Comparison of ENCODE assay signal across 12 mouse cellular contexts in genomic region chr15:11084241-11084992, GRCm38 (mm10). TPM values are rescaled to one million over a fixed set of nuclear protein-coding genes. Genes with fewer than 3 reads are reported as not detected.
DNase-seq lines count a peak whose midpoint lies in the region; ATAC-seq and TF ChIP-seq lines count a peak whose summit lies in the region.
"Had no signal": no experiment of that assay in that cellular context is flagged by ENCODE, and none has a peak within 500 bp of the region (broad histone marks: within the 10 kb centered on the region; RNA-seq: fewer than 3 reads in every experiment).

No protein-coding gene starts in this region.

- H3K9me3 ChIP-seq in intestine, embryonic 16.5 days (ENCODE audit: control insufficient read depth, low read length) = no peaks in the 10 kb centered on the region
- no peaks in the 10 kb centered on the region for H3K9me3 ChIP-seq in intestine, postnatal 0 days (ENCODE audit: control insufficient read depth)
- no peaks in the 10 kb centered on the region for H3K9me3 ChIP-seq in embryonic facial prominence, embryonic 10.5 days
- no peaks in the 10 kb centered on the region for H3K9me3 ChIP-seq in hindbrain, embryonic 16.5 days (ENCODE audit: control insufficient read depth, low read length)
- H3K9me3 ChIP-seq in neural tube, embryonic 13.5 days = no peaks in the 10 kb centered on the region

- no peak overlapping the region for H3K4me3 ChIP-seq in intestine, embryonic 16.5 days (ENCODE audit: low read length)
- no peak overlapping the region for H3K4me3 ChIP-seq in intestine, postnatal 0 days (ENCODE audit: low read depth, low read length)
- H3K4me3 ChIP-seq in embryonic facial prominence, embryonic 10.5 days = no peak overlapping the region
- H3K4me3 ChIP-seq in hindbrain, embryonic 16.5 days (ENCODE audit: low read length) = no peak overlapping the region
- no peak overlapping the region for H3K4me3 ChIP-seq in neural tube, embryonic 13.5 days

- H3K27me3 ChIP-seq in intestine, embryonic 16.5 days (replicated peaks; ENCODE audit: control insufficient read depth, insufficient read depth, low read length) = no peaks in the 10 kb centered on the region
- no peaks in the 10 kb centered on the region for H3K27me3 ChIP-seq in intestine, postnatal 0 days (replicated peaks; ENCODE audit: control insufficient read depth, insufficient read depth, low read length)
- H3K27me3 ChIP-seq in embryonic facial prominence, embryonic 10.5 days (replicated peaks; ENCODE audit: low read depth, poor library complexity, severe bottlenecking) = no peaks in the 10 kb centered on the region
- no peaks in the 10 kb centered on the region for H3K27me3 ChIP-seq in hindbrain, embryonic 16.5 days (replicated peaks; ENCODE audit: control insufficient read depth, insufficient read depth, low read length)
- no peaks in the 10 kb centered on the region for H3K27me3 ChIP-seq in neural tube, embryonic 13.5 days

- ATAC-seq in intestine, embryonic 16.5 days = no peak
- no peak for ATAC-seq in intestine, postnatal 0 days
- peak; percentile 34; the same call in 1 of the 2 replicates for ATAC-seq in hindbrain, embryonic 16.5 days
- ATAC-seq in neural tube, embryonic 13.5 days (ENCODE audit: low read depth) = no peak

- no peak overlapping the region for H3K4me2 ChIP-seq in intestine, embryonic 16.5 days (ENCODE audit: low read depth, low read length)
- H3K4me2 ChIP-seq in intestine, postnatal 0 days (replicated peaks; ENCODE audit: low read depth) = no peak overlapping the region
- no peak overlapping the region for H3K4me2 ChIP-seq in hindbrain, embryonic 16.5 days (ENCODE audit: low read length)
- H3K4me2 ChIP-seq in neural tube, embryonic 13.5 days = no peak overlapping the region

- intact Hi-C loops in gastrocnemius, postnatal 14 days (cut with DNase I; ENCODE audit: low total_unique reads) = no loop called here

- TF ChIP-seq CTCF in intestine, postnatal 0 days (IDR thresholded peaks at IDR 0.05; ENCODE audit: low read depth) = no peak

- H3K36me3 ChIP-seq in intestine, embryonic 16.5 days (ENCODE audit: control insufficient read depth, insufficient read depth, low read length) = no peaks in the 10 kb centered on the region
- H3K36me3 ChIP-seq in intestine, postnatal 0 days (ENCODE audit: control insufficient read depth, insufficient read depth) = no peaks in the 10 kb centered on the region
- H3K36me3 ChIP-seq in embryonic facial prominence, embryonic 10.5 days (replicated peaks) = no peaks in the 10 kb centered on the region
- H3K36me3 ChIP-seq in hindbrain, embryonic 16.5 days (ENCODE audit: control insufficient read depth, insufficient read depth, low read length) = no peaks in the 10 kb centered on the region
- no peaks in the 10 kb centered on the region for H3K36me3 ChIP-seq in neural tube, embryonic 13.5 days

- H3K4me1 ChIP-seq in intestine, embryonic 16.5 days (ENCODE audit: control insufficient read depth, insufficient read depth, low read length) = peaks cover 3% of the 10 kb centered on the region; the same call in 1 of the 2 replicates
- no peaks in the 10 kb centered on the region for H3K4me1 ChIP-seq in intestine, postnatal 0 days (replicated peaks; ENCODE audit: control insufficient read depth, insufficient read depth, low read length)
- peaks cover 19% of the 10 kb centered on the region for H3K4me1 ChIP-seq in embryonic facial prominence, embryonic 10.5 days
- peaks cover 8% of the 10 kb centered on the region for H3K4me1 ChIP-seq in hindbrain, embryonic 16.5 days (ENCODE audit: control insufficient read depth, insufficient read depth, low read depth, low read length)
- H3K4me1 ChIP-seq in neural tube, embryonic 13.5 days (replicated peaks) = peaks cover 26% of the 10 kb centered on the region

- no peak overlapping the region for H3K9ac ChIP-seq in intestine, embryonic 16.5 days (ENCODE audit: low read depth, low read length)
- H3K9ac ChIP-seq in intestine, postnatal 0 days (ENCODE audit: low read depth, low read length) = no peak overlapping the region
- no peak overlapping the region for H3K9ac ChIP-seq in hindbrain, embryonic 16.5 days (ENCODE audit: low read depth, low read length)
- no peak overlapping the region for H3K9ac ChIP-seq in neural tube, embryonic 13.5 days

- peak overlapping the region; percentile 5; the same call in 1 of the 2 replicates for H3K27ac ChIP-seq in intestine, embryonic 16.5 days (ENCODE audit: low read length)
- H3K27ac ChIP-seq in intestine, postnatal 0 days (ENCODE audit: low read depth, low read length) = no peak overlapping the region
- peak overlapping the region; percentile 78 for H3K27ac ChIP-seq in embryonic facial prominence, embryonic 10.5 days (replicated peaks)
- H3K27ac ChIP-seq in hindbrain, embryonic 16.5 days (ENCODE audit: low read depth, low read length) = 0 out of 2 replicates have a peak overlapping the region, but pooled peaks have one; percentile 9
- peak overlapping the region; percentile 52; the same call in 1 of the 2 replicates for H3K27ac ChIP-seq in neural tube, embryonic 13.5 days (replicated peaks)

- DNase-seq in embryonic facial prominence, embryonic 10.5 days (ENCODE audit: low spot score) = no peak
- no peak for DNase-seq in left cerebral cortex, adult 9 months (ENCODE audit: low spot score in 2 of 2)
- no peak for DNase-seq in gastrocnemius, postnatal 10 days
- no peak for DNase-seq in gastrocnemius, postnatal 14 days
- DNase-seq: kidney, postnatal 14 days; left cerebral cortex, postnatal 4 days; right cerebral cortex, postnatal 4 days had no signal

- 31% methylated on average over 9 of the region's 9 CpGs for WGBS in intestine, embryonic 16.5 days
- 46% methylated on average over 9 of the region's 9 CpGs for WGBS in intestine, postnatal 0 days
- WGBS in embryonic facial prominence, embryonic 10.5 days = 32% methylated on average over 9 of the region's 9 CpGs
- 26% methylated on average over 9 of the region's 9 CpGs for WGBS in hindbrain, embryonic 16.5 days
- WGBS in neural tube, embryonic 13.5 days = 22% methylated on average over 9 of the region's 9 CpGs

RNA-seq across cellular contexts. Expression of gene Adamts12, which starts 19.8 kb away (rescaled TPM):
- polyA plus RNA-seq in intestine, embryonic 16.5 days (2015; fragmentation: Nextera tagmentation; extraction: Ambion mirVana) = 1.4 and 1.7 TPM in 2 replicates
- polyA plus RNA-seq in intestine, postnatal 0 days (2015; fragmentation: Nextera tagmentation; extraction: Ambion mirVana) = 0.70 and 1.1 TPM in 2 replicates
- 1.8 TPM in 2 replicates for polyA plus RNA-seq in embryonic facial prominence, embryonic 10.5 days (2016; fragmentation: Nextera tagmentation; extraction: Ambion mirVana)
- polyA plus RNA-seq in hindbrain, embryonic 16.5 days (2015; fragmentation: Nextera tagmentation; extraction: Ambion mirVana) = 1.6 and 2.3 TPM in 2 replicates
- 2.0 and 2.2 TPM in 2 replicates for polyA plus RNA-seq in neural tube, embryonic 13.5 days (2015; fragmentation: Nextera tagmentation; extraction: Ambion mirVana)
- 10 to 100 TPM; 22.3 to 28.0 TPM for total RNA-seq in gastrocnemius, postnatal 10 days (2021)
- total RNA-seq in gastrocnemius, postnatal 14 days (2021) = 10 to 100 TPM; 19.8 to 21.6 TPM

RNA-seq across cellular contexts. Expression of gene Rxfp3, which starts 46.6 kb away (rescaled TPM):
- polyA plus RNA-seq in intestine, embryonic 16.5 days (2015; fragmentation: Nextera tagmentation; extraction: Ambion mirVana) = not detected in 2 replicates
- polyA plus RNA-seq in intestine, postnatal 0 days (2015; fragmentation: Nextera tagmentation; extraction: Ambion mirVana) = 0.05 and 0.12 TPM in 2 replicates
- polyA plus RNA-seq in embryonic facial prominence, embryonic 10.5 days (2016; fragmentation: Nextera tagmentation; extraction: Ambion mirVana) = 0.67 and 0.80 TPM in 2 replicates
- 6.0 and 6.8 TPM in 2 replicates for polyA plus RNA-seq in hindbrain, embryonic 16.5 days (2015; fragmentation: Nextera tagmentation; extraction: Ambion mirVana)
- 0.95 and 1.4 TPM in 2 replicates for polyA plus RNA-seq in neural tube, embryonic 13.5 days (2015; fragmentation: Nextera tagmentation; extraction: Ambion mirVana)
- under 1 TPM; 0.07 TPM for total RNA-seq in gastrocnemius, postnatal 10 days (2021)
- total RNA-seq in gastrocnemius, postnatal 14 days (2021) = under 1 TPM in 1 of 2 experiments, not detected in 1; 0.08 TPM
- total RNA-seq: megakaryocyte progenitor cell, adult 5-6 weeks had no signal
